In genomic region chr10:121099658-121100057, GRCm38 (mm10) we compare ENCODE assay signal across 19 mouse cellular contexts.
DNase-seq lines count a peak whose midpoint lies in the region; ATAC-seq lines count a peak whose summit lies in the region.
"Had no signal": no experiment of that assay in that cellular context is flagged by ENCODE, and none has a peak within 500 bp of the region (broad histone marks: within the 10 kb centered on the region; RNA-seq: fewer than 3 reads in every experiment).

No protein-coding gene starts in this region.

- H3K27ac ChIP-seq in kidney, embryonic 16.5 days (ENCODE audit: low read length) = no peak overlapping the region
- H3K27ac ChIP-seq in neural tube, embryonic 11.5 days (ENCODE audit: low read depth, low read length) = no peak overlapping the region
- H3K27ac ChIP-seq: forebrain, embryonic 13.5 days; heart, embryonic 10.5 days; hindbrain, postnatal 0 days; kidney, postnatal 0 days had no signal

- H3K4me3 ChIP-seq in kidney, embryonic 16.5 days (ENCODE audit: low read length) = no peak overlapping the region
- H3K4me3 ChIP-seq in neural tube, embryonic 11.5 days (ENCODE audit: low read depth, low read length) = no peak overlapping the region
- H3K4me3 ChIP-seq: forebrain, embryonic 13.5 days; heart, embryonic 10.5 days; megakaryocyte, embryonic 14.5 days had no signal

- no peaks in the 10 kb centered on the region; the same call in 1 of the 2 replicates for H3K4me1 ChIP-seq in kidney, embryonic 16.5 days (ENCODE audit: insufficient read depth, low read length)
- H3K4me1 ChIP-seq in neural tube, embryonic 11.5 days (ENCODE audit: control insufficient read depth, insufficient read depth, low read length) = no peaks in the 10 kb centered on the region
- H3K4me1 ChIP-seq: forebrain, embryonic 13.5 days; heart, embryonic 10.5 days; megakaryocyte, embryonic 14.5 days had no signal

- 13% methylated on average over 11 of the region's 11 CpGs for WGBS in kidney, embryonic 16.5 days
- 51% methylated on average over 11 of the region's 11 CpGs for WGBS in neural tube, embryonic 11.5 days

- intact Hi-C loops in heart, postnatal 36 days (cut with DNase I) = no loop called here

- peaks cover 3% of the 10 kb centered on the region; the same call in 1 of the 2 replicates for H3K9me3 ChIP-seq in kidney, embryonic 16.5 days (ENCODE audit: low read length)
- H3K9me3 ChIP-seq in neural tube, embryonic 11.5 days (ENCODE audit: control insufficient read depth, low read length) = no peaks in the 10 kb centered on the region
- H3K9me3 ChIP-seq: heart, embryonic 10.5 days had no signal

- no peak for DNase-seq in kidney, adult 9 months
- DNase-seq in embryo, embryonic 9.5 days (ENCODE audit: extremely low spot score) = peak; percentile 35
- peak; percentile 84 for DNase-seq in forelimb bud, embryonic 11.5 days (ENCODE audit: low read depth, low spot score)
- peak; percentile 26 for DNase-seq in neural tube, embryonic 11.5 days (ENCODE audit: low spot score)
- no peak for DNase-seq in frontal cortex, postnatal 36 days (ENCODE audit: low spot score in 2 of 2)
- DNase-seq in heart, postnatal 36 days = no peak
- DNase-seq: adrenal gland, adult 2 months; cerebellum, adult 2 months; heart, postnatal 14 days; lung, adult 2 months; right cerebral cortex, postnatal 4 days; thymus, adult 2 months had no signal

- ATAC-seq in kidney, embryonic 16.5 days (ENCODE audit: low FRiP score, low TSS enrichment) = 0 out of 2 replicates have a peak, but pooled peaks have one; percentile 46
- ATAC-seq in neural tube, embryonic 11.5 days (ENCODE audit: insufficient read depth, low FRiP score, low TSS enrichment) = no peak
- ATAC-seq: forebrain, embryonic 13.5 days; hindbrain, postnatal 0 days had no signal

- H3K36me3 ChIP-seq in kidney, embryonic 16.5 days (ENCODE audit: insufficient read depth, low read length) = no peaks in the 10 kb centered on the region
- no peaks in the 10 kb centered on the region for H3K36me3 ChIP-seq in neural tube, embryonic 11.5 days (ENCODE audit: control insufficient read depth, insufficient read depth, low read length)
- H3K36me3 ChIP-seq: heart, embryonic 10.5 days had no signal

- peaks cover 8% of the 10 kb centered on the region for H3K27me3 ChIP-seq in kidney, embryonic 16.5 days (ENCODE audit: insufficient read depth, low read length)
- no peaks in the 10 kb centered on the region for H3K27me3 ChIP-seq in neural tube, embryonic 11.5 days (ENCODE audit: control insufficient read depth, insufficient read depth, low read length)

- H3K9ac ChIP-seq in kidney, embryonic 16.5 days (replicated peaks; ENCODE audit: low read length) = no peak overlapping the region
- H3K9ac ChIP-seq in neural tube, embryonic 11.5 days (ENCODE audit: low read length) = no peak overlapping the region
- H3K9ac ChIP-seq: forebrain, embryonic 13.5 days had no signal

- no peak overlapping the region for H3K4me2 ChIP-seq in kidney, embryonic 16.5 days (replicated peaks; ENCODE audit: low read depth, low read length)
- H3K4me2 ChIP-seq in neural tube, embryonic 11.5 days (ENCODE audit: low read depth) = no peak overlapping the region
- H3K4me2 ChIP-seq: forebrain, embryonic 13.5 days; liver, embryonic 11.5 days had no signal

Comparison
In these comparisons a context has a peak if more than half of its experiments do, and no peak if none do; other contexts are left out.
1. DNase-seq: peak in embryo, embryonic 9.5 days (single experiment), forelimb bud, embryonic 11.5 days (single experiment) and neural tube, embryonic 11.5 days (single experiment); none in kidney, adult 9 months (single experiment), frontal cortex, postnatal 36 days (0 of 2) and heart, postnatal 36 days (0 of 2).